Mouse (Mus musculus) erythroid progenitor cell, adult 5-6 weeks (primary cell): ENCODE data around the gene Trim16. TPM values are rescaled to one million over a fixed set of nuclear protein-coding genes. Genes with fewer than 3 reads are reported as not detected.

Source experiments
- ATAC-seq: replicated peaks from 2 replicates; pipeline ENCODE4 v1.8.0; 2016; ENCODE audit warnings: moderate number of reproducible peaks, mild to moderate bottlenecking, moderate TSS enrichment, inconsistent platforms; ENCODE audit not compliant: poor library complexity, low FRiP score, severe bottlenecking
- total RNA-seq, 2 experiments: library from RNA; stranded (forward) in 1 of 2; stranded (reverse) in 1 of 2; fragments of 150-400 nt in 1 of 2; fragments of 186-747, 209-891 nt in 1 of 2; gene quantifications; 2 replicates each; pipeline versions ENCODE4 v1.2.3 to v1.2.4; 2015 to 2017; ENCODE audit warnings: low replicate concordance in 2 of 2

Trim16 gene
- total RNA-seq, 2 experiments from 2014 or later: 3.4 to 5.1 TPM

DNA sequence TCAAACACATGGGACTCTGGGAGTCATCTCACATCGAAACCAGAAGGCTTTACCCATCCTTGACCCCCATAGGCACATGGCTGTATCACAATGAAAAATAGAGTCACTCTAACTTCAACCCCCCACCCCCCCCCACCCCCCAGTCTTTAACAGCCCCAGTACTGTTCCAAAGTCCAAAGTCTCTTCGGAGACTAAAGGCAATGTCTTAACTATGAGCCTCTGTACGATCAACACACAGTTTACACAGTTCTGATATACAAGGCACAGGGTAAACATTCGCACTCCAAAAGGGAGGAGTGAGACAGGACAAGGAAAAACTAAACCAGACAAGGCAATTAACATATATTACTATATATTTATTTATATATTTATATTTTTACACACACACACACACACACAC, 7.1 kb downstream of the Trim16 start:
- ATAC-seq: no peak

DNA sequence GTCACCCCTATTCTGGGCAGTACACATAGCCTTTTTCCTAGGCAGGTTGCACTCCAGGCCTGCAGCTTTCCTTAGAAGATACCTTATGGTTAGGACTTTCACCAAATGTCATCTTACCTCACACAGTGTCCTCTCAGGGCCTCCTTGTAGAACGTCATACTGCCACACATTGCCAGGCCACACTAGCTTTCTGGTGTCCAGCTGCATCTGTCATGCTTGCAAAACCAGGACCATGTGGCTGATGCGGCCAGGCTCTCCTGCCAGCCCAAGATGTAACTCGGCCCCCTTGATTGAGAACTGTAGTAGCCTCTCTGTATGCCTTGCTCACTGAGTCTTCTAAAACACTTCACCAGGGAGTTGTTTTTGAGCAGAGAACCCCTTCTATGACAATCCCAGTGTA, 7.9 kb downstream of the Trim16 start:
- no peak for ATAC-seq

DNA sequence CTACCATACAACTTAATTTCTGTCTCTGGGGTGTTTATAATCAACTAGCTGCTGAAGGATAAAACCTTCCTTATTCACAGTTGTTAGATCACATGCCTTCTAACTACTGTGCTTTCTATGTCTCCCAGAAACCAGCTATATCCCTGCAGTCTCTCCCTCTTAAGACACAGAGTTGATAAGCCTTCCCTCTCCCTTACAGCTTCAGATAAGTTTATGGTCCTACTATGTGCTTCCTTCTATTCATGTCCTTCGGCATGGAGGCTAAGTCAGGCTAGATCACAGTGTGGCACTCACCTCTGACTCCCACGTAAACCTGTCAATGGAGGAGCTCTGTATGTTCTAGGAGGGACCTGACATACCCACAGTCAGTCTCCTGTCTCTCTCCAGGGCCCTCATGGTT, 10.4 kb downstream of the Trim16 start:
- no peak for ATAC-seq

DNA sequence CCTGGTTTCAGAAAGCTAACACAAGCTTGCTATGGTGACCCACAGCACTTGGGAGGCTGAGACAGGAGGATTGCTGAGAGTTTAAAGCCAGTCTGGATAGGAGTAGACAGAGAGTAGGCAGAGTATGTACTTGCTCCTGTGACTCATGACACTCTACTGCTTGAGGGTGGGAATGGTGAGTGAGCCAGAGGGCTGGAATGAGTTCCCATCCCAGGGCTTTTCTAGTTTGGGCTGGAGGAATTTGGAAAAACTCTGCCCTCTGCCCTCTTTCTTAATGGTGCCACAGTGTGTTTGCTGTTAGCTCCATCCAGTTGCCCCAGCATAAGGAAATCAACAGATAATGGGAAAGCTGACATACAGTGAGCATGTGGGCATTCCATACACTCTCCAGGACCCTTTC, 11.9 kb downstream of the Trim16 start:
- ATAC-seq: no peak

DNA sequence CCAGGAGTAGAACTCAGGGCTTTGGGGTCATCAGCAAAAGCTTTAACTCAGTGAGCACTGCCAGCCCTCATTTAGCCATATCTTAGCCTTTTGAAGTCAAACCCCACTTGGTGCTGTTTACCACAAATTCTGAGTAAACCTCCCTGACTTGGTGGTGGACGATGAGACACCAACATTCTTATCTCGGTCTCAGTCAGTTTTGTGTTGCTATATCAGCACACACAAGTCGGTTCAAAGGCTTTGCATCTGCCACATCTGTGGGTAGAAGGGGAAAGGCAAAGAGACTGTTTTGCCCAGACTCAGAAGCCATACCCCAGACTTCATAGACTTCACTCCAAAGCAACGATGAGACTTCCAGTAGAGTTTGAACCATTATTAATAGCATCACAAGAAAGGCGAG, 24.5 kb downstream of the Trim16 start:
- ATAC-seq: no peak

DNA sequence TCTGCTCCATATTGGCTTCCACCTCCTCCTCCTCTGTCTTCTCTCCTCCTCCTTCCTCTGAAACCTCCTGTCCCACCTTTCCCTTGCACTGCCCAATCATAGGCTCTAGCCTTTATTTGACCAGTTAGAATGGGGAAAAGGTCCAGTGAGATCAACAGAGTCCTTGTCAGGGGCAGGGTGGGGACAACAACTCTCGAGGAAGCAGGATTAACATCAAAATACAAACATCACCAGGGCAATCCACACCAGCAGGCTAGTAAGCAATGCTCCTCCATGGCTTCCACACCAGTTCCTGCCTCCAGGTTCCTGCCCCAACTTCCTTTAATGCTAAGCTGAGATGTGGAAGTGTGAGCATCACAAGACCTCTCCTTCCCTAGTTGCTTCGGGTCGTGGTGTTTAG, 25.7 kb downstream of the Trim16 start:
- ATAC-seq: no peak

DNA sequence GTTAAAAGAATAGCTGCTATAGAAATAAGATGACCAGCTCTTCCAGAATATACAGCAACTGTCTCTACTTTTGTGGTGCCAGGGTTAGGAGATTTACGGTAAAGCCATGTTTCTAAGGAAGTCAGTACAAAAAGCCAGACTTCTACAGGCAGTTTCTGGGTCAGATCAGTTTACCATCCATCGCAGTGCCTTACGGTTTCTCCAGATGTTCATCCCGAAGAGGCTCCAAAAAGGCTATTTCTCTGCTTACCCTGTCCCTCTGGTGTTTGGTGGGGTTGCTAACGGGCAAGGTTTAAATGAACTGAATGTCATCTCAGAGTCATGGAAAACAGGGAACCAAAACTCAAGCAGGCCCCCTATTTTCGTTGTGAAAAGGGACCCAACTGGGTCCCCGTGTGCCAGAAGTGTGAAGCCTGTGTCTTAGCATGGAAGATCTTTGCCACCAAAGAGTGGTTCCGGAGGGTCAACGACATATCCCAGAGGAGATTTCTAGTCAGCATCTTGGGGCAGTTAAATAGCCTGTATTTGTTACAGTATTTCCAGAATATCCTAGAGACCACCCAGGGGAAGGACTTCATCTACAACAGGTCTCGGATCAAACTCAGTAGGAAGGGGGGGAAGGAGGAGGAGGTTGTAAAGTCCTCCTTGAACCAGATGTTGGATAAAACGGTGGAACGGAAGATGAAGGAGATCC, 27.1 kb downstream of the Trim16 start, which contains the start of gene Fbxw10:
Gene Fbxw10 (plus strand): TSS at position 109 of the 694 bp plus-strand sequence.
- no peak for ATAC-seq

DNA sequence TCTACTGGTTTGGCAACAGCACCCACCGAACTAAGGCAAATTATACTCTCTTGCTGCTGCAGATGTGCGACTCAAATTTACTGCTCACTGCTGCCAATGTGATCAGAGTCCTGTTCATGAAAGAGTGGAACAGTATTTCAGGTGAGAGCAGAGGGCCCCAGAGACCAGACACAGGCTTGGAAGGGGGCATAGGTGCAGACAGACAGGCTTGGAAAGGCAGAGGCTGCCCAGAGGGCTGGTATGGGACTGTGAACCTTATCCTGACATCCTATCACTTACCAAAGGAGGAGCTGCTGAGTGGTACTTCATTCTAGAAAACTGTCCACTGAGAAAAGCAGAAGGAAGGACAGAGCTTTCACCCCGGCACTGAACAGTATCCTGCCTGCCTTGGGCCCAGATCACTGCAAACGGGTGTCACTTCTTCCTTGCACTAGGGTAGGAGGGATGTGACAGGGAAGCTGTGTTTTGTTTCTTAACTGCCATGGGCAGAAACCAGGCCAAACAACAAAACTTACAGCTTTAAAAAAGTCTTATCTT, 27.7 kb downstream of the Trim16 start:
- no peak for ATAC-seq

DNA sequence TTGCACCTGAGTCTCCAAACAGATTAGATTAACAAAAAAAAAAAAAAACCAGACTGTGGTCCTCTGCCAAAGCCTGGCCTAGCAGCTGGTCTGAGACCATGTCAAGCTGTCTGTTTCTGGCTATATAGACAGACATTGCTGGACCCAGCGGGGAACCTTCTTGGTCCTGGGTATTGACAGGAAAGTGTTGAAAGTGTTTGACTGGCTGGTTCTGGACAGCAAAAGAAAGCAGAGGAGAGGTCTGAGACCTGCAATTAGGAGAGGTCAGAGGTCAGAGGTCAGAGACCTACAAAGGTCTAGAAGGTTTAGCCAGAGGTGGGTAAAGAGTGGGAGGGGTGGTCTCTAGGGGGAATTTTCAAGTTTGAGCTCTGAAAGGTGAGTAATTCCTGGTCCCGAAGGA, 28.3 kb downstream of the Trim16 start:
- ATAC-seq: no peak

DNA sequence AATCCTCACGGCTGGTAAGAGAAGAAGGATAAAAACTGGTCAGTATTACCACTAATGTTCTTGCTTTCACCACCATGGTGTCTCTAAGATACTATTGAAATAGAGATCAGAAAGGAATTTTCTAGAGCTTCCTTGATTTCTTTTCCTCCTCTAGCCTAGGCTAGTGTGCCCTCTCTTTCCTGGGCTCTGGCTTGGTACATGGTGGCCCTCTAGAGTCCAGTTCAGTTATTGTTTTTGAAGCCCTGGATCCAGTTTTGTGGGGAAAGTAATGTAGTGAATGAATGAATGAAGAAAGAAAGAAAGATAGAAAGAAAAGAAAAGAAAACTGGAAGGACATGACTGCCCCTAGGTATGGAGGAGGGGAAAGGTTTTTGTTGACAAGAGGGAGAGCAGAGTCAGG, 31.2 kb downstream of the Trim16 start:
- ATAC-seq: no peak

DNA sequence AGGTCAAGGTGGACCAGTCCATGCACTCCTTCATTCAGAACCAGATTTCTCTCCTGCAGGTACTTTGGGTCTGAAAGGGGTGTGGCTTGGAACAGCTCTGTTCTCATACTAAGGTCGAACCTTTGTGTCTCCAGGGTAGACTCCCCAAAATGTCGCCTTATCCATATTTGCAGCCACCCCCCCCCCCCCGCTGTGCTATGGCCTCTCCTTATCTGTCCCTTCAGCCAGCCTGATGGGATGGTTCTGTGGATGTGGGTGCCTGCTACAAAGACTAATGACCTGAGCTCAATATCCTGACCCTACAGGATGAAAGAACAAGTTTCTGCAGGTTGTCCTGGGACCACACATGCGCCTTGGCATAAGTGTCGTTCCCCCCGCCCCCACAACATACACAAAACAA, 33.3 kb downstream of the Trim16 start:
- peak; percentile 64 for ATAC-seq

DNA sequence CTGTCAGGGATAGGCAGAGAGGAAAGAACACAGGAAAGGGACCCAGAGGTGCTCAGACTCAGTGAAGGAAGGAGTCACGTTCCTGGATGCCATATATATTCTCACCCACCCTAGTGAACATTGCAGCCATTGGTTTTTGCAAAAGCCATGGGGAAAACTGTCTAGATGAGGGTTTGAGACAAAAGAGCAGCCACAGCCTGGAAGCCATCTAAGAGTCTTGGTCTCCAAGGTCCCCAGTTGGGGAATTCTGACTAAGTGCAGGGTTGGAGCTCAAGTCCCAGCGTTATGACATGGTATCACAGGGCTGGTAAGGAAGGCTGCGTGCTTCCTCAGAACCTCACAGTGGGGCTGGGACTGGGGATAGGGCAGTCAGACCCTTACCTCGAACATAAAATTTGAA, 45.5 kb downstream of the Trim16 start:
- no peak for ATAC-seq

DNA sequence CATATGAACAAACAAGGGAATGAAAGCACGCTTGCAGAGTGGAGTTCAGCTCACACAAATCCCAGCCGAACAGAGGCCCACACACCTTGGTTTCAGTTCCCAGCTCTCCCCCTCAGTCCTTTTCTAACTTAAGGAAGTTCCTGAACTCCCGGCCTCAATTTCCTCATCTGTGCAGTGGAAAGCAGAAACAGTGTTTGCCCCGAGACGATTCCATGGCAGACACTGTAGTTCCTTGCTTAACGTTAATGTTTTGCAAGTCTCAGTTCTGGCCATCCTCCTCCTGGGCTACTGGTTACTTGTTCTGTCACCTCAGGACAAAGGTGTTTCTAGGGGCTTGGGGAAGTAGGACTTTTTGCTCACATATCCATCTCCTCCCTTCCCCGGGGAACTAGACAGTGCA, 46.7 kb downstream of the Trim16 start:
- ATAC-seq: no peak

DNA sequence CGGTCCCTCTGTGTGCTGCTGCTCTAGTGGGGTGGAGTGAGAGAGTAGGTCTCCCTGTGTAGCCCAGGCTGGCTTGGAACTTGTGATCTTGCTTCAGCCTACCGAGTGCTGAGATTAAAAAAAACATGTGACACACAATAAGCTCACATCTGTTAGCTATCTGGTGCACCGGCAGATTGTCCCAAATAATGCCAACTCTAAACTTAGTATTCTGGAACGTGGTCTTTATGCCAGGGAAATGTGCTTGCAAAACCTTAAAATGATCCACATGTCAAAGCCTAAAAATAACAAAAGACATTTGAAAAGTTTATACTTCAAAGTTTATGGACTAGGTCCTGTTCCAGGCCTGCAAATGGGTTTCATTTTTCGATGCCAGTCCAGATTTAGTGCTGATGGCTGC, 49.2 kb downstream of the Trim16 start:
- no peak for ATAC-seq

DNA sequence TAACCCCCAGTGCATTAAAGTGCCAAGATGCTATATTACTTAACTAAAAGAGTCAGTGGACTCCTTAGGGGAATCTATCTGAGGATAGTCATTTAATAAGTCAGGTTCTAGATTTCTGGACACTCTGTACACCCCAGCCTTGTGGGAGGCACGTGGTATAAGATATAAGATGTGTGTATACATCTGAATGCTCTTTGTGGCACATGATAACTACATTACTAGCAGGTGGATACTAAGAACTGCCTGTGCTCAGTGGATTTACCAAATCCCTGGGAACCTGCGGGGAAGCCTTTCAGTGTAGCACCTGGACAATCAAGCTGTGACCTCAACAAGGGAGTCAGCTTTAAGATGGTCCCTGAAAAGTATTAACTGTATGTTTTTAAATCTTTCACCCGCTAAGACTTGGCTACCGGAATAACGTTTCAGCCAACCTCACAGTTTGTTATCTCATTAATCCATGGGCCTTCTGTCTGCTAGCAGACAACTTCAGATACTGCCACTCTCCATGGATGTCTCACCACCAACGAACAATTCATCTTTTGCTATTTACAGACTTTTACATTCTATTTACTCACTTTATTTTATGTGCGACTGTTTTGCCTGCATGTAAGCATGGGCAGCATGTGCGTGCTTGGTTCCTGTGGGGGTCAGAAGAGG, 49.8 kb downstream of the Trim16 start:
- no peak for ATAC-seq

DNA sequence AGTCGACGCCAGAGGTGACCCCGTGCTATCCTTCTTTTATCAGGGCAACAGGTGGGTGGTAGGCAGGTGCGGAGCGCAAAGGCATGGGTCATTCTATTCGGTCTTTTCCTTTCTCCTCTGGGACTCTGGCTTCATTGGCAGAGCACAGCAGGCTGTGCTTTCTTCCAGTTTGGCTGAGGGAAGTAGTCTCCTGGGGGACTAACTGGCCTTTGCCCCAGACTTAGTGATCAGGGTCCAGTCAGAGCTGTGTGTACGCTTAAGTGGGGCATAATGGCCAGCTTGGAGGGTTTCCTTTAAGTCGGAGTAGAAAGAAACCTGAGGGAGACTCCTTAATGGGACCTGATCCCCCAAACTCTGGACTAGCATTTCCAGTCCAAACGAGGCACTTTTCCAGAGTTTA, 53.4 kb downstream of the Trim16 start:
- ATAC-seq: no peak

DNA sequence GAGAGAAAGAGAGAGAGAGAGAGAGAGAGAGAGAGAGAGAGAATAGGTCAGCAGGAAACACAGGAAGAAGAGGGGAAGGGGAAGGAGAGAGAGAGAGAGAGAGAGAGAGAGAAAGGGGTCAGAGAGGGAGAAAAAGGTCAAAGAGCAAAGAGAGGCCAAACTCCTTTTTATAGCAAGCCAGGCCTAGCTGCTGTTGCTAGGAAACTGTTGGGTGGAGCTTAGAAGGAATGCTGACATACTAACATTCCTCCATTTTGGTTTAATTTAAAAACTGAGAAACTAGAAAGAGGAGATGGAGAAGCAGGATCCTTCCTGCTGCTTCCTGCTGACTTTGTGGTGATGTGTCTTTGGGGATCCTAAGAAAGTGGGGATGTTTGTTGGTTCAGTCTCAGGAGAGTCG, 55.7 kb downstream of the Trim16 start:
- no peak for ATAC-seq

DNA sequence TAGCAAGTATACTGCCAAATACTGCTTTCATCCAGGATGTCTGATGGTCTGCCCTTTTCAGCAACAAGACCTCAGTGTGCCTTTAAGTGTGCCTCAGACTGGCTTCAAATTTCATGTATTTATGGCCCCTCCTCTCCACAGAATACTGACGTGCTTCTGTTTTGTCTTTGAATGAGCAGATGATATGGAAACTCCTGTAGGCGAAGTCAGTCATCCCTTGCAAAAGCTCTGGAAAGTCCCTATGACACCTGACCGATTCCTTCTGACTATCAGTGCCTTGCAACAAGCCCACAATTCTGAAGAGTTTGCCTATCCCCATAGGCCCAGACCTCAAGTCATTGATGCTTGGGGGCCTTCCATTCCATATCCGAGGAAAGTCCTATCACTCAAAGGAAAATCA, 56.4 kb downstream of the Trim16 start:
- no peak for ATAC-seq

DNA sequence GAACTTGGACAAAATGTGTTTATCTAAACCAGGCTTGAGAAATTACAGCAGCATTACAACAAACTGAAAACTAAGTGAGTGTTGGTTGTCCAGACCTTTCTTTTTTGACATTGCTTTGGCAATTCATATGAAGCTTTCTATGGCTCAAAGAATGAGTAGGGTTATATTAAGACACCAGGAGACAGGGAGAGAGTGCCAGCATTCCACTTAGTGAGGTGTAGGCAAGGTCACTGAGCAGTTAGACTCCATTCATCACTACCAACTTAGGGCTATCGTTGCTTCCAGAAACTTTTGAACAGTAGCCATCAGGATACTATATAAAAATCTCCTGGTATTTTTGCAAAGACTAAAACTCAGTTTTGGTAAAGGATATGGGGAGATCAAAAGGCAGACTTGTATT, 57.4 kb downstream of the Trim16 start:
- ATAC-seq: no peak

DNA sequence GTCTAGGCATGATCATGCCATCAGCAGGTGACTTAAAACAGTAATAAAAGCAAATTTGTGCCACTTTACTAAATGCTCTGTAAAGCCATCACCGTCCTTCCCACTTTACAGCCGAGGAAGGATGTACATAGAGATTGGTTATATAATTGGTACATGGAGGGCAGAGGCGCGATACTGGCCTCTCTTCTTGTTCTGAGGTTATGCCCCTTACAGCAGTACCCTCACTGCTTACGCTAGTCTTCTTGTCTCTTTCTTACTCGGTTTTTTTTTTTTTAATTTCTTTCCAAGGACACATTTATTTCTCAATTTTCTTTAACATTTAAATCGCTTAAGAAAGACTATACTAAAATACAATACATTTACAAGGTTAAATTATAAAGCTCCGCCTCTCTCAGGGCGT, 58.7 kb downstream of the Trim16 start:
- no peak for ATAC-seq

DNA sequence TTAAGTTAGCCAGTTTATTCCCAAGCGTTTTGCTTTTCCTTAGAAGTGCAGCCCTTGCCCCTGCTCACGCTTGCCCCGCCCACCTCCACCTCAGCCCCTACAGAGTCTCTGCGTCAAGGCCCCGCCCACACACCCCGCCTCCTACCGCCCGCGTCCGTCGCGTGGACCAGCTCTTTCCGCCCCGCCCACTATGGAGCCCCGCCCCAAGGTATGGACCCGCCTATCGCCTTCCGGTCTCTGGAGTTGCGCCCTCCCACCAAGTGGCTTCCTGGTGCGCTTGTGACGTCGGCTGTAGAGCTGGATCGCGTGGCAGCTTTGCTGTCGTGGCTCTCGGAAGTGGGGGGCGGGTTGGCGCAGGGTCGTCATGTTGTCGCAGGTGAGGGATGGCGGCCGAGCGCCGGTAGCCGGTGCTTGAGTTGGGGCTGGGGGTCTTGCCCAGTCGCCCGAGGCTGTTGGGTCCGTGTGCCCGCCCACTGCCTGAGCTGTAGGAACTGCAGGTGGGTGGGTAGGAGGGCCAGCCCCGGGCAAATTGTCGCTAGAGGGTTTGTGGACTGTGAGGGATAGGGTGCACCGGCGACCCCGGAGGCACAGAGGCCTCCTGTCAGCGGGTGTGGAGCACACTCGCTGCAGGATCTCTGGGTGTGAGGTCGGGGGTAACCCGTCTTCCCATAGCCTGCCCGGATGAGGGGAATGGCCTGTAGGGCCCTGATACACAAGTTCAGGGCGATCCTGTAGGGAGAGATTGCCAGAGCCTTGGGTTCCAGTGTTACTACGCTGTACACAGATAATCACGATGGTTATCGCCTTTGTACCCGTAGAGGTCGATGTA, 59.4 kb downstream of the Trim16 start, which contains the start of gene Tvp23b:
Gene Tvp23b (plus strand): TSS at position 236 of the 829 bp plus-strand sequence.
- ATAC-seq: peak; percentile 96
